Comparison of ENCODE assay signal across 19 mouse cellular contexts in the genomic region with DNA sequence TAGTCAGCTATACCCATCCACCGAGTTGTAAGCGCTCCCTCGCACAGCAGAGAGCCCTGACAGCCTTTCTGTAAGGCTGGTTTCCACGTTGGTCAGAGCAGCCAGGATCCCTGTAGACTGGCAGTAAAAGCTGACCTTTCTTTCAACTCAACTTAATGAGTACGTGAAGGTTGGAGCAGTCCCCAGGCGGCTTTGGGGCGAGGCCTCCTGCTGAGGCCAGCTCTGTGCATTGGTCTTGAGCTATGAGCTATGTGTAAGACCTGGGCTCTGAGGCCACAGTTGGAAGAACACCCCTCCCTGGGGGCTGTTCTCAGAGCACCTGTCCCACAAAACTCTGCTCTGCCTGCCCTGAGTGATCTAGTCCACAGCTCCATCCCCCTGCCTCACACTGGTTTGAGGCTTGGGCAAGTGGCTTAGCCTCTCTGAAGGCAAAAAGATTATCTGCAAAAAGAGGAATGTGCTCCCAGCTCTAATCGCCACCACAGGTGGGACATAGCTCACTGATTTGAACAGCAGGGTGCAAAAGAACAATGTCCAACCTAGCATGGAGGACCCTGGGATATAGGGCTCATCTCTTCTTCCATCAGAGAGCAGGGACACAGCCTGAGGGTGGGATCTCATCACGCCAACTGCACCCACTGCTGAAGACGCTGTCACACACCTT.
A peak's percentile ranks its signal among the peaks of the same experiment; 100 is the strongest.
DNase-seq lines count a peak whose midpoint lies in the region; ATAC-seq and TF ChIP-seq lines count a peak whose summit lies in the region.
"Had no signal": no experiment of that assay in that cellular context is flagged by ENCODE, and none has a peak within 500 bp of the region (broad histone marks: within the 10 kb centered on the region; RNA-seq: fewer than 3 reads in every experiment).

No protein-coding gene starts in this region.

- no peak overlapping the region for H3K4me3 ChIP-seq in heart, embryonic 13.5 days
- H3K4me3 ChIP-seq in embryonic facial prominence, embryonic 10.5 days: no peak overlapping the region
- no peak overlapping the region for H3K4me3 ChIP-seq in kidney, embryonic 16.5 days (ENCODE audit: low read length)
- no peak overlapping the region for H3K4me3 ChIP-seq in limb, embryonic 14.5 days (replicated peaks; ENCODE audit: low read length)
- H3K4me3 ChIP-seq: left cerebral cortex, adult 2 months had no signal

- peaks cover 36% of the 10 kb centered on the region for H3K4me1 ChIP-seq in heart, embryonic 13.5 days
- peaks cover 45% of the 10 kb centered on the region for H3K4me1 ChIP-seq in embryonic facial prominence, embryonic 10.5 days
- H3K4me1 ChIP-seq in kidney, embryonic 16.5 days (ENCODE audit: insufficient read depth, low read length): peaks cover 33% of the 10 kb centered on the region
- peaks cover 24% of the 10 kb centered on the region for H3K4me1 ChIP-seq in limb, embryonic 14.5 days (ENCODE audit: control insufficient read depth, insufficient read depth, low read length)

- H3K9ac ChIP-seq in heart, embryonic 13.5 days: peak overlapping the region; percentile 7; the same call in 1 of the 2 replicates
- H3K9ac ChIP-seq in kidney, embryonic 16.5 days (replicated peaks; ENCODE audit: low read length): no peak overlapping the region
- no peak overlapping the region for H3K9ac ChIP-seq in limb, embryonic 14.5 days (ENCODE audit: low read depth, low read length, severe bottlenecking)

- 45% methylated on average over 10 of the region's 10 CpGs for WGBS in heart, embryonic 13.5 days
- 34% methylated on average over 10 of the region's 10 CpGs for WGBS in embryonic facial prominence, embryonic 10.5 days
- WGBS in kidney, embryonic 16.5 days: 25% methylated on average over 10 of the region's 10 CpGs
- 19% methylated on average over 10 of the region's 10 CpGs for WGBS in limb, embryonic 14.5 days

- H3K27ac ChIP-seq in heart, embryonic 13.5 days (replicated peaks): no peak overlapping the region
- peak overlapping the region; percentile 40 for H3K27ac ChIP-seq in embryonic facial prominence, embryonic 10.5 days (replicated peaks)
- peak overlapping the region; percentile 80 for H3K27ac ChIP-seq in kidney, embryonic 16.5 days (ENCODE audit: low read length)
- no peak overlapping the region for H3K27ac ChIP-seq in limb, embryonic 14.5 days (replicated peaks; ENCODE audit: low read depth, low read length)
- H3K27ac ChIP-seq: left cerebral cortex, adult 2 months had no signal

- no peaks in the 10 kb centered on the region for H3K36me3 ChIP-seq in heart, embryonic 13.5 days
- H3K36me3 ChIP-seq in embryonic facial prominence, embryonic 10.5 days (replicated peaks): no peaks in the 10 kb centered on the region
- no peaks in the 10 kb centered on the region for H3K36me3 ChIP-seq in kidney, embryonic 16.5 days (ENCODE audit: insufficient read depth, low read length)
- H3K36me3 ChIP-seq in limb, embryonic 14.5 days (ENCODE audit: control insufficient read depth, insufficient read depth, low read length): no peaks in the 10 kb centered on the region

- no peak for ATAC-seq in heart, embryonic 13.5 days (ENCODE audit: extremely low read depth, insufficient number of reproducible peaks, low FRiP score, low TSS enrichment)
- peak; percentile 60 for ATAC-seq in kidney, embryonic 16.5 days (ENCODE audit: low FRiP score, low TSS enrichment)
- ATAC-seq in limb, embryonic 14.5 days (ENCODE audit: low FRiP score, low read depth): no peak; the same call in 1 of the 2 replicates
- ATAC-seq in erythroblast, adult 5-6 weeks (replicated peaks; ENCODE audit: low FRiP score, poor library complexity, severe bottlenecking): no peak
- ATAC-seq: hindbrain, embryonic 16.5 days had no signal

- H3K9me3 ChIP-seq in heart, embryonic 13.5 days: no peaks in the 10 kb centered on the region
- H3K9me3 ChIP-seq in embryonic facial prominence, embryonic 10.5 days: no peaks in the 10 kb centered on the region
- no peaks in the 10 kb centered on the region for H3K9me3 ChIP-seq in kidney, embryonic 16.5 days (ENCODE audit: low read length)
- no peaks in the 10 kb centered on the region for H3K9me3 ChIP-seq in limb, embryonic 14.5 days (ENCODE audit: control insufficient read depth, low read length)

- H3K4me2 ChIP-seq in heart, embryonic 13.5 days: no peak overlapping the region
- no peak overlapping the region for H3K4me2 ChIP-seq in kidney, embryonic 16.5 days (replicated peaks; ENCODE audit: low read depth, low read length)
- no peak overlapping the region for H3K4me2 ChIP-seq in limb, embryonic 14.5 days (replicated peaks; ENCODE audit: low read depth, low read length, severe bottlenecking)
- H3K4me2 ChIP-seq: midbrain, embryonic 11.5 days had no signal

- intact Hi-C loops in heart, postnatal 25 days (cut with DNase I): no loop called here

- H3K27me3 ChIP-seq in heart, embryonic 13.5 days (replicated peaks): no peaks in the 10 kb centered on the region
- peaks cover 11% of the 10 kb centered on the region; the same call in 1 of the 2 replicates for H3K27me3 ChIP-seq in embryonic facial prominence, embryonic 10.5 days (replicated peaks; ENCODE audit: low read depth, poor library complexity, severe bottlenecking)
- no peaks in the 10 kb centered on the region for H3K27me3 ChIP-seq in kidney, embryonic 16.5 days (ENCODE audit: insufficient read depth, low read length)
- no peaks in the 10 kb centered on the region for H3K27me3 ChIP-seq in limb, embryonic 14.5 days (ENCODE audit: control insufficient read depth, insufficient read depth, low read length)

- DNase-seq in heart, postnatal 25 days (ENCODE audit: low spot score): no peak
- DNase-seq in embryonic facial prominence, embryonic 10.5 days (ENCODE audit: low spot score): no peak
- DNase-seq in limb, embryonic 14.5 days (ENCODE audit: low spot score): peak; percentile 57
- no peak for DNase-seq in frontal cortex, postnatal 14 days (ENCODE audit: low spot score in 2 of 2)
- DNase-seq in urinary bladder, postnatal 4 days (ENCODE audit: low spot score in 2 of 2): no peak
- DNase-seq: adrenal gland, adult 2 months; B cell, adult 2 months; cerebellum, adult 2 months; liver; lung, adult 18-20 months; lung, postnatal 36 days; right cerebral cortex, adult 18-20 months; thymus, postnatal 4 days had no signal

- no peak for TF ChIP-seq POLR2A in limb, embryonic 14.5 days (IDR thresholded peaks at IDR 0.05; ENCODE audit: borderline replicate concordance, extremely low read depth, insufficient read depth, insufficient read length)

Comparison
In these comparisons a context has a peak if more than half of its experiments do, and no peak if none do; other contexts are left out.
1. H3K27ac ChIP-seq: peak in embryonic facial prominence, embryonic 10.5 days (single experiment) and kidney, embryonic 16.5 days (single experiment); none in heart, embryonic 13.5 days (single experiment) and limb, embryonic 14.5 days (single experiment).